Mouse (Mus musculus): ENCODE measurements around the gene Cpne6. TPM values are rescaled to one million over a fixed set of nuclear protein-coding genes. Genes with fewer than 3 reads are reported as not detected.

The Cpne6 gene
- total and polyA plus RNA-seq, 3 experiments = 0.25 TPM; not detected in 2

DNA sequence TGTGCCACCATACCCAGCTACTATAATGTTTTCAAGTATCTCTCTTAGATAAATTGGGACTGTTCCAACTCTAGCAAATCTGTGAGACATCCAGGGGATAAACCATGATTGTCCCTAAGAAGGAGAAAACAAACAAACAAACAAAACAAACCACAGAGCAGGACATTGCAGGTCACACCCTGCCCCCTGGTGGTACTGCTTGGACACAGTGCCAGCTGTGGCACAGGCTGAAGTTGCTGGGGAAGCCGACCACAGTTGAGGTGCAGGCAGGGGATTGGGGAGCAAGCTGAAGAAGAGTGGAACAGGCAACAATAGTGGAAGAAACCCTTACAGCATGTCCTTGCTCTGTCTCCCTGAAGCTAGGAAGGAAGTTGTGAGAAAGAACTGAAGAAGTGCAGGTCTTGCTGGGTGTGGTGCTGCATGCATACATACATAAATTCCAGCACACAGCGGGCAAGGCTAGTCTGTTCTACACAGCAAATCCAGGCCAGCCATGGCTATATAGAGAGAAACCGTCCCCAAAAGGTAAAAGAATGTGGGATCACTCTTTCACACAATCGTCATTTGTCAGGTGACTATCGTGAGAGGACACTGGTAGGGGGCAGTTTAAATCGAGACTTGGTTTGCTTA is 26.0 kb downstream of the Cpne6 start:
- Histone ChIP-seq H3K79me2 (replicated peaks; ENCODE audit: control insufficient read depth, insufficient read depth, low read length) (no peaks in the 10 kb centered on the region), H3K4me3 (no peak overlapping the region), H3K36me3 (ENCODE audit: control insufficient read depth, insufficient read depth, low read length) (no peaks in the 10 kb centered on the region), H3K4me1 (ENCODE audit: control insufficient read depth, insufficient read depth, low read length) (peaks cover 1% of the 10 kb centered on the region), H3K27ac (no peak overlapping the region), H3K9ac (ENCODE audit: low read depth, low read length) (no peak overlapping the region), H3K27me3 (ENCODE audit: control insufficient read depth, insufficient read depth, low read length) (no peaks in the 10 kb centered on the region)
- peak in 1 of 2 experiments; percentile 56 for DNase-seq
- intact Hi-C loops (cut with DNase I) = loop anchor here (2.0 to 10.0 kb wide), 2 partner anchors 39 to 381 kb away; no protein-coding TSS in a partner anchor
- TF ChIP-seq POLR2A (IDR thresholded peaks at IDR 0.05; ENCODE audit: insufficient read depth, low read depth, low read length) (no peak), CTCF (IDR thresholded peaks at IDR 0.05) (peak; percentile 90)
- 48% methylated on average over 6 of the region's 6 CpGs for WGBS

GRCm38 (mm10) chr14:55540067-55540786 is 30.0 kb downstream of the Cpne6 start, which contains the start of gene Pck2:
Gene Pck2, plus strand, starts transcription at chr14:55540266.
- Histone ChIP-seq H3K27me3 (ENCODE audit: control insufficient read depth, insufficient read depth, low read length) (no peaks in the 10 kb centered on the region), H3K9ac (ENCODE audit: low read depth, low read length) (peak within 1 kb of the TSS; percentile 74), H3K36me3 (ENCODE audit: control insufficient read depth, insufficient read depth, low read length) (no peaks in the 10 kb centered on the region), H3K4me1 (ENCODE audit: control insufficient read depth, insufficient read depth, low read length) (peaks cover 1% of the 10 kb centered on the region), H3K27ac (peak within 1 kb of the TSS; percentile 92), H3K4me3 (peak within 1 kb of the TSS; percentile 80), H3K79me2 (replicated peaks; ENCODE audit: control insufficient read depth, insufficient read depth, low read length) (no peaks in the 10 kb centered on the region)
- intact Hi-C loops (cut with DNase I) = loop anchor here (2.0 kb wide), 1 partner anchor 19 kb away; no protein-coding TSS in a partner anchor
- 2% methylated on average over 32 of the region's 32 CpGs for WGBS
- peak; percentile 88 to 94 for DNase-seq
- TF ChIP-seq EP300 (IDR thresholded peaks at IDR 0.05; ENCODE audit: insufficient read depth, low read depth, low read length) = peak; percentile 63
- TF ChIP-seq POLR2A (IDR thresholded peaks at IDR 0.05; ENCODE audit: insufficient read depth, low read depth, low read length) = peak; percentile 84
- no peak for TF ChIP-seq CTCF (IDR thresholded peaks at IDR 0.05)

- Histone ChIP-seq H3K4me3 (peak overlapping the region; percentile 80), H3K27me3 (ENCODE audit: control insufficient read depth, insufficient read depth, low read length) (no peaks in the 10 kb centered on the region), H3K9ac (ENCODE audit: low read depth, low read length) (peak overlapping the region; percentile 74), H3K27ac (peak overlapping the region; percentile 92), H3K4me1 (ENCODE audit: control insufficient read depth, insufficient read depth, low read length) (peaks cover 1% of the 10 kb centered on the region), H3K36me3 (ENCODE audit: control insufficient read depth, insufficient read depth, low read length) (no peaks in the 10 kb centered on the region), H3K79me2 (replicated peaks; ENCODE audit: control insufficient read depth, insufficient read depth, low read length) (no peaks in the 10 kb centered on the region)
- 11% methylated on average over 10 of the region's 10 CpGs for WGBS
- TF ChIP-seq CTCF (IDR thresholded peaks at IDR 0.05) (no peak), POLR2A (IDR thresholded peaks at IDR 0.05; ENCODE audit: insufficient read depth, low read depth, low read length) (no peak), EP300 (IDR thresholded peaks at IDR 0.05; ENCODE audit: insufficient read depth, low read depth, low read length) (no peak)
- DNase-seq = peak; percentile 87 to 91
- intact Hi-C loops (cut with DNase I) = loop anchor here (2.0 kb wide), 1 partner anchor 18 kb away; no protein-coding TSS in a partner anchor
Observed at GRCm38 (mm10) chr14:55540787-55541321, 30.6 kb downstream of the Cpne6 start.

DNA sequence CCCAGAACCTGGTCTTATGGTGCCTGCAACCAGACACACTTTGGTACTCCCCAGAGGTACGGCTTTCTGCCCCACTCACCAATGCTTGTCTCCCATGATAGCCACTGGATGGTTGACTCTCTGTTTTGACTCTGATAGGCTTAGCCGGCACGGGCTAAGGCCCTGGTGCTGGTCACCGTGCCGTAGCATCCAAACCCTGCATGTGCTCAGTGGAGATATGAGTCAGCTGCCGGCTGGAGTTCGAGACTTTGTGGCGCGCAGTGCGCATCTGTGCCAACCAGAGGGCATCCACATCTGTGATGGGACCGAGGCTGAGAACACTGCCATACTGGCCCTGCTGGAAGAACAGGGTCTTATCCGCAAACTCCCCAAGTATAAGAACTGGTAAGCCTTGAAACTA is 32.0 kb downstream of the Cpne6 start:
- TF ChIP-seq CTCF (IDR thresholded peaks at IDR 0.05) = no peak
- TF ChIP-seq POLR2A (IDR thresholded peaks at IDR 0.05; ENCODE audit: insufficient read depth, low read depth, low read length) = no peak
- TF ChIP-seq EP300 (IDR thresholded peaks at IDR 0.05; ENCODE audit: insufficient read depth, low read depth, low read length) = no peak
- Histone ChIP-seq H3K79me2 (replicated peaks; ENCODE audit: control insufficient read depth, insufficient read depth, low read length) (no peaks in the 10 kb centered on the region), H3K9ac (ENCODE audit: low read depth, low read length) (no peak overlapping the region), H3K27me3 (ENCODE audit: control insufficient read depth, insufficient read depth, low read length) (no peaks in the 10 kb centered on the region), H3K4me3 (no peak overlapping the region), H3K36me3 (ENCODE audit: control insufficient read depth, insufficient read depth, low read length) (no peaks in the 10 kb centered on the region), H3K27ac (no peak overlapping the region), H3K4me1 (ENCODE audit: control insufficient read depth, insufficient read depth, low read length) (peaks cover 1% of the 10 kb centered on the region)
- intact Hi-C loops (cut with DNase I) = no loop called here
- WGBS = 98% methylated on average over 12 of the region's 12 CpGs
- no peak for DNase-seq

- H3K36me3 ChIP-seq (ENCODE audit: control insufficient read depth, insufficient read depth, low read length) = peaks cover under 1% of the 10 kb centered on the region; the same call in 1 of the 2 replicates
- H3K4me1 ChIP-seq (ENCODE audit: control insufficient read depth, insufficient read depth, low read length) = peaks cover 1% of the 10 kb centered on the region
- H3K27ac ChIP-seq = no peak overlapping the region
- TF ChIP-seq POLR2A (IDR thresholded peaks at IDR 0.05; ENCODE audit: insufficient read depth, low read depth, low read length) (no peak), CTCF (IDR thresholded peaks at IDR 0.05) (no peak), EP300 (IDR thresholded peaks at IDR 0.05; ENCODE audit: insufficient read depth, low read depth, low read length) (no peak)
- DNase-seq = no peak
- H3K9ac ChIP-seq (ENCODE audit: low read depth, low read length) = no peak overlapping the region
- intact Hi-C loops (cut with DNase I) = no loop called here
- H3K4me3 ChIP-seq = no peak overlapping the region
- no peaks in the 10 kb centered on the region for H3K79me2 ChIP-seq (replicated peaks; ENCODE audit: control insufficient read depth, insufficient read depth, low read length)
- 61% methylated on average over 9 of the region's 9 CpGs for WGBS
- no peaks in the 10 kb centered on the region for H3K27me3 ChIP-seq (ENCODE audit: control insufficient read depth, insufficient read depth, low read length)
Observed at GRCm38 (mm10) chr14:55544334-55544733, 34.1 kb downstream of the Cpne6 start.
